Comparison of ENCODE assay signal across 8 mouse cellular contexts in genomic region chr11:85640659-85641058, GRCm38 (mm10).
A peak's percentile ranks its signal among the peaks of the same experiment; 100 is the strongest.
DNase-seq lines count a peak whose midpoint lies in the region; ATAC-seq lines count a peak whose summit lies in the region.

No protein-coding gene starts in this region.

- no peak overlapping the region for H3K9ac ChIP-seq in heart, embryonic 11.5 days (ENCODE audit: low read depth, low read length)
- H3K9ac ChIP-seq in stomach, embryonic 16.5 days (ENCODE audit: low read length) = peak overlapping the region; percentile 24; the same call in 1 of the 2 replicates

- 49% methylated on average over 5 of the region's 5 CpGs for WGBS in heart, embryonic 11.5 days (ENCODE audit: insufficient replicate concordance)
- 18% methylated on average over 5 of the region's 5 CpGs for WGBS in stomach, embryonic 16.5 days

- peaks cover 33% of the 10 kb centered on the region for H3K4me1 ChIP-seq in heart, embryonic 11.5 days (ENCODE audit: control insufficient read depth, insufficient read depth, low read length)
- peaks cover 15% of the 10 kb centered on the region for H3K4me1 ChIP-seq in stomach, embryonic 16.5 days (ENCODE audit: control insufficient read depth, insufficient read depth, low read length)

- no peaks in the 10 kb centered on the region for H3K9me3 ChIP-seq in heart, embryonic 11.5 days (replicated peaks; ENCODE audit: control insufficient read depth, low read length)
- H3K9me3 ChIP-seq in stomach, embryonic 16.5 days (replicated peaks; ENCODE audit: control insufficient read depth, low read length) = no peaks in the 10 kb centered on the region

- H3K27me3 ChIP-seq in heart, embryonic 11.5 days (ENCODE audit: control insufficient read depth, insufficient read depth, low read length) = no peaks in the 10 kb centered on the region
- no peaks in the 10 kb centered on the region for H3K27me3 ChIP-seq in stomach, embryonic 16.5 days (ENCODE audit: control insufficient read depth, insufficient read depth, low read length)

- ATAC-seq in heart, embryonic 11.5 days (replicated peaks; ENCODE audit: insufficient number of reproducible peaks, low FRiP score, low TSS enrichment) = no peak
- ATAC-seq in stomach, embryonic 16.5 days (ENCODE audit: insufficient read depth, low FRiP score) = peak; percentile 48; the same call in 1 of the 2 replicates

- 0 out of 2 replicates have a peak overlapping the region, but pooled peaks have one; percentile 6 for H3K4me2 ChIP-seq in heart, embryonic 11.5 days
- peak overlapping the region; percentile 35; the same call in 1 of the 2 replicates for H3K4me2 ChIP-seq in stomach, embryonic 16.5 days (ENCODE audit: low read depth, low read length)

- H3K27ac ChIP-seq in heart, embryonic 11.5 days (ENCODE audit: low read depth, low read length) = 0 out of 2 replicates have a peak overlapping the region, but pooled peaks have one; percentile 15
- H3K27ac ChIP-seq in stomach, embryonic 16.5 days (ENCODE audit: low read length) = peak overlapping the region; percentile 30; the same call in 1 of the 2 replicates

- intact Hi-C loops in heart, postnatal 14 days (cut with DNase I) = no loop called here

- DNase-seq in heart, postnatal 14 days = no peak
- peak; percentile 52 for DNase-seq in retina, postnatal 1 day
- DNase-seq in retina, embryonic 14.5 days (ENCODE audit: low spot score) = no peak
- DNase-seq in kidney, postnatal 14 days = peak; percentile 49
- no peak for DNase-seq in urinary bladder, postnatal 25 days (ENCODE audit: low spot score)
- DNase-seq in cerebellum, adult 9-11 months = no peak

- no peaks in the 10 kb centered on the region for H3K36me3 ChIP-seq in heart, embryonic 11.5 days (ENCODE audit: control insufficient read depth, insufficient read depth, low read length)
- H3K36me3 ChIP-seq in stomach, embryonic 16.5 days (ENCODE audit: control insufficient read depth, insufficient read depth, low read length) = no peaks in the 10 kb centered on the region

- no peak overlapping the region for H3K4me3 ChIP-seq in heart, embryonic 11.5 days (ENCODE audit: low read depth, low read length)
- no peak overlapping the region for H3K4me3 ChIP-seq in stomach, embryonic 16.5 days (replicated peaks; ENCODE audit: low read length)

Comparison
In these comparisons a context has a peak if more than half of its experiments do, and no peak if none do; other contexts are left out.
1. DNase-seq: peak in retina, postnatal 1 day (single experiment) and kidney, postnatal 14 days (single experiment); none in heart, postnatal 14 days (0 of 2), retina, embryonic 14.5 days (single experiment), urinary bladder, postnatal 25 days (single experiment) and cerebellum, adult 9-11 months (single experiment).